ENCODE assay signal across 8 mouse cellular contexts in genomic region chr5:43232480-43233315, GRCm38 (mm10). TPM values are rescaled to one million over a fixed set of nuclear protein-coding genes. Genes with fewer than 3 reads are reported as not detected.
DNase-seq lines count a peak whose midpoint lies in the region; ATAC-seq and TF ChIP-seq lines count a peak whose summit lies in the region.

Gene Cpeb2, plus strand, starts transcription at chr5:43233170.

- DNase-seq in gastrocnemius, postnatal 25 days: peak; percentile 91
- peak; percentile 94 for DNase-seq in intestine, embryonic 14.5 days (ENCODE audit: low spot score)
- peak; percentile 95 for DNase-seq in left cerebral cortex, postnatal 14 days (ENCODE audit: low spot score in 2 of 2)
- peak; percentile 96 for DNase-seq in mesoderm, embryonic 11.5 days (ENCODE audit: low read depth, low spot score)
- DNase-seq in right cerebral cortex, postnatal 36 days (ENCODE audit: low spot score in 2 of 2): peak; percentile 91 to 93
- DNase-seq in yolk sac, embryonic 10.5 days (ENCODE audit: low spot score): peak; percentile 96

- intact Hi-C loops in left cerebral cortex, postnatal 14 days (cut with DNase I): loop anchor here (10.0 kb wide), 4 partner anchors 122 to 1348 kb away; no protein-coding TSS in a partner anchor

- H3K36me3 ChIP-seq in intestine, embryonic 14.5 days (ENCODE audit: control insufficient read depth, insufficient read depth, low read length): no peaks in the 10 kb centered on the region

- WGBS in intestine, embryonic 14.5 days: under 1% methylated on average over 69 of the region's 89 CpGs

- H3K27me3 ChIP-seq in intestine, embryonic 14.5 days (replicated peaks; ENCODE audit: control insufficient read depth, insufficient read depth, low read length): peaks cover 10% of the 10 kb centered on the region; the same call in 1 of the 2 replicates

- ATAC-seq in activated CD4-positive, CD25-positive, alpha-beta regulatory T cell, adult 4 months: peak; percentile 57
- peak; percentile 94 for ATAC-seq in intestine, embryonic 14.5 days (replicated peaks; ENCODE audit: low FRiP score, low TSS enrichment, low read depth)

- peak within 1 kb of the TSS; percentile 96 for H3K4me3 ChIP-seq in cortical plate, adult 2 months (ENCODE audit: insufficient read depth, low read length)
- H3K4me3 ChIP-seq in intestine, embryonic 14.5 days (ENCODE audit: low read depth, low read length): peak within 1 kb of the TSS; percentile 83

- H3K4me1 ChIP-seq in cortical plate, adult 2 months (ENCODE audit: control insufficient read depth, insufficient read depth, low read length): peaks cover 1% of the 10 kb centered on the region; the same call in 1 of the 2 replicates
- H3K4me1 ChIP-seq in intestine, embryonic 14.5 days (replicated peaks; ENCODE audit: control insufficient read depth, insufficient read depth, low read length): 0 out of 2 replicates have a peak, but pooled peaks cover 7% of the 10 kb centered on the region

- peak within 1 kb of the TSS; percentile 100 for H3K27ac ChIP-seq in cortical plate, adult 2 months (ENCODE audit: insufficient read depth, low read length)
- peak within 1 kb of the TSS; percentile 95 for H3K27ac ChIP-seq in intestine, embryonic 14.5 days (ENCODE audit: low read depth)

- TF ChIP-seq CTCF in cortical plate, adult 2 months (IDR thresholded peaks at IDR 0.05; ENCODE audit: extremely low read depth, insufficient read depth, low read length): no peak

- H3K9me3 ChIP-seq in intestine, embryonic 14.5 days (ENCODE audit: control insufficient read depth, low read length): no peaks in the 10 kb centered on the region

- peak within 1 kb of the TSS; percentile 89 for H3K4me2 ChIP-seq in intestine, embryonic 14.5 days (ENCODE audit: low read length)

- peak; percentile 93 for TF ChIP-seq POLR2A in cortical plate, adult 2 months (IDR thresholded peaks at IDR 0.05; ENCODE audit: extremely low read depth, insufficient read depth, low read length)

- H3K9ac ChIP-seq in intestine, embryonic 14.5 days (ENCODE audit: low read length): peak within 1 kb of the TSS; percentile 84

RNA-seq across cellular contexts. Expression of gene Cpeb2, which starts in this region (rescaled TPM):
- 1 to 10 TPM; 2.5 to 4.0 TPM for polyA plus RNA-seq in activated CD4-positive, CD25-positive, alpha-beta regulatory T cell, adult 4 months (2017; shearing (Covaris generic))
- 33.7 TPM in 2 replicates for polyA plus RNA-seq in cortical plate, adult 2 months (2012; rRNA removed)
- 1 to 10 TPM; 7.1 to 8.0 TPM for total RNA-seq in gastrocnemius, postnatal 25 days (2021)
- polyA plus RNA-seq in intestine, embryonic 14.5 days (2014; fragmentation: Nextera tagmentation; extraction: Ambion mirVana): 2.4 and 2.6 TPM in 2 replicates
- total RNA-seq in left cerebral cortex, postnatal 14 days (2021): 10 to 100 TPM; 56.6 to 61.6 TPM

Comparison
In these comparisons a context has a peak if more than half of its experiments do, and no peak if none do; other contexts are left out.
1. Peak in every context shown above with its lines: DNase-seq, ATAC-seq, H3K4me3 ChIP-seq and H3K27ac ChIP-seq.
2. RNA of gene Cpeb2 (total RNA-seq): 56.6 to 61.6 TPM in left cerebral cortex, postnatal 14 days; 7.1 to 8.0 TPM in gastrocnemius, postnatal 25 days; every median in the first group is over 4 times any median in the second.